Mouse (Mus musculus): ENCODE results near the gene Gm11114. TPM values are rescaled to one million over a fixed set of nuclear protein-coding genes. Genes with fewer than 3 reads are reported as not detected.

Gm11114 gene
- total RNA-seq (2012; rRNA removed), result not detected in 2 replicates
- polyA plus RNA-seq (2012; ENCODE audit: insufficient read depth in 1 of 2, insufficient read length in 2 of 2, low read depth in 1 of 2, low replicate concordance in 2 of 2, missing spikeins in 1 of 2), result not detected

GRCm38 (mm10) chr9:85312473-85312872 lies at the start of gene Gm11114:
Gm11114 (plus strand) TSS chr9:85312773.
- no peak for DNase-seq (ENCODE audit: low read depth, low spot score)
- Histone ChIP-seq H3K9ac (ENCODE audit: control insufficient read depth, low read depth, low read length, poor library complexity, severe bottlenecking) (no peak within 1 kb of the TSS), H3K36me3 (ENCODE audit: control insufficient read depth in 1 of 2, insufficient read depth in 2 of 2, low read length in 2 of 2) (peaks cover 0 to 6% of the 10 kb centered on the region in 2 experiments; a peak in 1 of 4 replicates), H3K27me3 (ENCODE audit: control insufficient read depth in 1 of 2, insufficient read depth in 2 of 2, low read length in 2 of 2) (no peaks in the 10 kb centered on the region; a peak in 1 of 4 replicates), H3K9me3 (replicated peaks; ENCODE audit: insufficient read depth, low read length) (no peaks in the 10 kb centered on the region), H3K27ac (ENCODE audit: control insufficient read depth, low read depth, low read length) (no peak within 1 kb of the TSS), H3K4me1 (ENCODE audit: control insufficient read depth in 1 of 2, insufficient read depth in 2 of 2, low read length in 2 of 2) (no peaks in the 10 kb centered on the region), H3K79me2 (ENCODE audit: control insufficient read depth, insufficient read depth, low read length, poor library complexity) (no peaks in the 10 kb centered on the region), H3K4me3 (ENCODE audit: control insufficient read depth in 1 of 2, insufficient read depth in 1 of 2, low read depth in 2 of 2, low read length in 2 of 2) (no peak within 1 kb of the TSS)
- no peak for TF ChIP-seq ZKSCAN1 (IDR thresholded peaks at IDR 0.05; ENCODE audit: low read depth, low read length)
- TF ChIP-seq TBP (IDR thresholded peaks at IDR 0.05; ENCODE audit: low read depth, low read length), result no peak
- no peak for TF ChIP-seq BHLHE40 (IDR thresholded peaks at IDR 0.05; ENCODE audit: borderline replicate concordance, low read depth, low read length)
- TF ChIP-seq MAFK (IDR thresholded peaks at IDR 0.05; ENCODE audit: borderline replicate concordance, low read depth, low read length), result no peak
- no peak for TF ChIP-seq KAT2A (conservative IDR thresholded peaks at IDR 0.05; ENCODE audit: low read depth, low read length)
- TF ChIP-seq MYB (IDR thresholded peaks at IDR 0.05; ENCODE audit: low read depth, low read length), result no peak
- no peak for TF ChIP-seq NELFE (IDR thresholded peaks at IDR 0.05; ENCODE audit: low read depth, low read length)
- TF ChIP-seq SMC3 (IDR thresholded peaks at IDR 0.05; ENCODE audit: low read depth, low read length), result no peak
- TF ChIP-seq EP300 (IDR thresholded peaks at IDR 0.05; ENCODE audit: low read depth in 1 of 2, low read length in 2 of 2), result no peak
- TF ChIP-seq MEF2A (IDR thresholded peaks at IDR 0.05; ENCODE audit: extremely low read depth, insufficient replicate concordance, low read depth, low read length, poor library complexity, severe bottlenecking), result no peak
- no peak for TF ChIP-seq MYC (IDR thresholded peaks at IDR 0.05; ENCODE audit: low read depth, low read length)
- TF ChIP-seq NRF1 (IDR thresholded peaks at IDR 0.05; ENCODE audit: insufficient read depth, low read depth, low read length, poor library complexity, severe bottlenecking), result no peak
- no peak for TF ChIP-seq RCOR1 (IDR thresholded peaks at IDR 0.05; ENCODE audit: low read depth, low read length)
- TF ChIP-seq ZNF384 (IDR thresholded peaks at IDR 0.05; ENCODE audit: low read depth, low read length), result no peak
- TF ChIP-seq ELF1 (IDR thresholded peaks at IDR 0.05; ENCODE audit: low read depth, low read length), result no peak
- TF ChIP-seq CTCF (IDR thresholded peaks at IDR 0.05 in 2 of 3, conservative IDR thresholded peaks at IDR 0.05 in 1 of 3; ENCODE audit: control insufficient read depth in 1 of 3, insufficient read depth in 1 of 3, low read depth in 2 of 3, low read length in 3 of 3, poor library complexity in 1 of 3, severe bottlenecking in 1 of 3), result no peak
- TF ChIP-seq RAD21 (IDR thresholded peaks at IDR 0.05; ENCODE audit: low read depth, low read length), result no peak
- TF ChIP-seq MAX (IDR thresholded peaks at IDR 0.05; ENCODE audit: low read length), result no peak
- no peak for TF ChIP-seq USF1 (IDR thresholded peaks at IDR 0.05; ENCODE audit: low read depth, low read length)

DNA sequence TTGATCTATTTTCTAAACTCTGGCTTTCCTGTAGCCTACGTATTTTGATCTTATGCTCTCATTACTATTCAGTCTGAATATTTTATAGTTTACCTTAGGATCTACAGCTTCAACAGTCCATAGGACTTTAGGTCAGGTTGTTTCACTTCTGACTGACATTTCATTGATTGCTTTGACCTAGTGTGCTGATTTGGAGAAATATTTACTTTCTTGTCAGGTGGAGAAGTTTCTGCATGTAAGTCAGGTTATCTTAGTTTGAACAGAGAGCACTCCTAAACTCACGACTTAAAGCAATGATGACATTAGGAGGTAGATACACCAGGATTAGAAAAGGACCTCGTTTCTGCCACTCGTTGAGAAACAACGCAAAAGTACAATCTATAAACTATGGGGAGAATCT lies 45.7 kb upstream of the Gm11114 start:
- Histone ChIP-seq H3K79me2 (ENCODE audit: control insufficient read depth, insufficient read depth, low read length, poor library complexity) (no peaks in the 10 kb centered on the region), H3K36me3 (ENCODE audit: control insufficient read depth in 1 of 2, insufficient read depth in 2 of 2, low read length in 2 of 2) (no peaks in the 10 kb centered on the region), H3K27me3 (ENCODE audit: control insufficient read depth in 1 of 2, insufficient read depth in 2 of 2, low read length in 2 of 2) (peaks cover 0 to 1% of the 10 kb centered on the region in 2 experiments; a peak in 1 of 4 replicates), H3K9ac (ENCODE audit: control insufficient read depth, low read depth, low read length, poor library complexity, severe bottlenecking) (no peak overlapping the region), H3K9me3 (replicated peaks; ENCODE audit: insufficient read depth, low read length) (no peaks in the 10 kb centered on the region), H3K27ac (ENCODE audit: control insufficient read depth, low read depth, low read length) (no peak overlapping the region), H3K4me3 (ENCODE audit: control insufficient read depth in 1 of 2, insufficient read depth in 1 of 2, low read depth in 2 of 2, low read length in 2 of 2) (no peak overlapping the region), H3K4me1 (ENCODE audit: control insufficient read depth in 1 of 2, insufficient read depth in 2 of 2, low read length in 2 of 2) (no peaks in the 10 kb centered on the region)
- DNase-seq (ENCODE audit: low read depth, low spot score), result no peak
- TF ChIP-seq MAFK (IDR thresholded peaks at IDR 0.05; ENCODE audit: borderline replicate concordance, low read depth, low read length), result no peak

Data from MEL (cell line).